Mouse (Mus musculus) liver, embryonic 14.5 days (tissue): ENCODE measurements at regions not wholly inside any gene's neighbourhood (a gene's known extent, or its start where the extent isn't known, plus 50 kb on each side); places are given as distances from the start of the nearest gene placed in this dataset.

ENCODE experiments used
- ATAC-seq: fragments of 200-750 bp; cut with Nextera tagmentation; 2 replicates; pipeline ENCODE4 v1.8.0; 2017; ENCODE audit warnings: moderate number of reproducible peaks, mild to moderate bottlenecking, moderate library complexity; ENCODE audit not compliant: insufficient read depth
- DNase-seq, 3 experiments: peaks; one replicate each; pipeline ENCODE4 v3.0.0-alpha.2; 2012 to 2013; ENCODE audit warnings: low read depth in 3 of 3, low spot score in 3 of 3
- H3K27ac ChIP-seq: fragments of 300-500 bp; sonication (generic); 2 replicates; pipeline ENCODE4 v1.5.1; 2014; ENCODE audit warnings: moderate library complexity, mild to moderate bottlenecking, control low read depth, inconsistent platforms
- H3K27me3 ChIP-seq: fragments of 300-500 bp; sonication (generic); 2 replicates; pipeline ENCODE4 v1.6.1; 2014; ENCODE audit warnings: mild to moderate bottlenecking, low read length, moderate library complexity; ENCODE audit not compliant: control insufficient read depth, insufficient read depth
- H3K36me3 ChIP-seq: fragments of 300-500 bp; sonication (generic); replicated peaks from 2 replicates; pipeline ENCODE4 v1.6.1; 2014; ENCODE audit warnings: low read depth; ENCODE audit not compliant: control insufficient read depth, insufficient read depth
- H3K4me1 ChIP-seq, 2 experiments: fragments of 200-500 bp in 1 of 2; fragments of 300-500 bp in 1 of 2; sonication (generic) in 1 of 2; replicated peaks; 2 replicates each; pipeline ENCODE4 v1.6.1; 2012 to 2014; ENCODE audit warnings: antibody characterized with exemption in 1 of 2, inconsistent platforms in 1 of 2, low read length in 1 of 2; ENCODE audit not compliant: control insufficient read depth in 2 of 2, insufficient read depth in 2 of 2
- H3K4me2 ChIP-seq: fragments of 300-500 bp; sonication (generic); 2 replicates; pipeline ENCODE4 v1.6.1; 2014; ENCODE audit warnings: low read depth, mild to moderate bottlenecking, control low read depth, moderate library complexity
- H3K4me3 ChIP-seq, 2 experiments: fragments of 200-500 bp in 1 of 2; fragments of 300-500 bp in 1 of 2; sonication (generic) in 1 of 2; 2 replicates each; pipeline ENCODE4 v1.5.1; 2012 to 2014; ENCODE audit warnings: low read depth in 2 of 2, low read length in 2 of 2, mild to moderate bottlenecking in 2 of 2, control low read depth in 1 of 2, inconsistent platforms in 1 of 2, moderate library complexity in 1 of 2; ENCODE audit not compliant: insufficient read depth in 1 of 2
- H3K9ac ChIP-seq: fragments of 300-500 bp; sonication (generic); replicated peaks from 2 replicates; pipeline ENCODE4 v1.6.1; 2014; ENCODE audit warnings: mild to moderate bottlenecking, control low read depth, moderate library complexity
- H3K9me3 ChIP-seq: fragments of 300-500 bp; sonication (generic); 2 replicates; pipeline ENCODE4 v1.6.1; 2016; ENCODE audit warnings: low read length, mixed read lengths; ENCODE audit not compliant: control insufficient read depth
- CTCF ChIP-seq: IDR thresholded peaks from 2 replicates; pipeline ENCODE4 v1.5.1; 2016; ENCODE audit warnings: antibody characterized with exemption, low read depth, control low read depth
- EP300 ChIP-seq: IDR thresholded peaks from 2 replicates; pipeline ENCODE4 v1.6.1; 2016; ENCODE audit warnings: antibody characterized with exemption, low read depth
- WGBS: fragments of 180-500 bp; shearing (Covaris S2); extraction: QIAGEN DNeasy Blood & Tissue Kit; methylation state at CpG from one replicate; pipeline ENCODE4 v1.1.7; 2014; ENCODE audit not compliant: insufficient replicate concordance; 5-methylcytosine and 5-hydroxymethylcytosine counted together

DNA sequence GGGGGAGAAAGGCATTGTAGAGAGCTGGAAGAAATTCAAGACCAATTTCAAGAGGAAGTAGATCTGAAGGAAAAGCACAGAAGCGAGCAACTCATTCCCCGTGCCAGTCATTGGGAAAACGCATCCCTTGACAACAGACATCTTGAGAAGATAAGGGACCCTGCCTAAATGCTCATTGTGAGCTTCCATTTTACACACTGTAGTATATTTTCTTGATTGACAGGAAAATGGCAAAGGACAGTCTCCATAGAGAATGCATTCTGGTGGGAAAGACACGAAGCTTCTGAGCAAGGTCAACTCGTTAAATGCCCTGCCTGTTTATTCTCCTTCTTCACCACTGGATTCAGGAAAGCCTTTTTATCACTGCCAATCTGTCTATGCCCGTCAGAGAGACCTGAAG lies 424.1 kb upstream of the Vwc2 start:
- Histone ChIP-seq H3K4me3 (no peak overlapping the region), H3K9ac (no peak overlapping the region), H3K27ac (no peak overlapping the region), H3K4me1 (no peaks in the 10 kb centered on the region), H3K4me2 (no peak overlapping the region), H3K9me3 (no peaks in the 10 kb centered on the region), H3K36me3 (no peaks in the 10 kb centered on the region), H3K27me3 (no peaks in the 10 kb centered on the region)
- 53% methylated on average over 6 of the region's 6 CpGs for WGBS
- ATAC-seq (no peak), DNase-seq (no peak)
- TF ChIP-seq EP300, result no peak
- no peak for TF ChIP-seq CTCF

DNA sequence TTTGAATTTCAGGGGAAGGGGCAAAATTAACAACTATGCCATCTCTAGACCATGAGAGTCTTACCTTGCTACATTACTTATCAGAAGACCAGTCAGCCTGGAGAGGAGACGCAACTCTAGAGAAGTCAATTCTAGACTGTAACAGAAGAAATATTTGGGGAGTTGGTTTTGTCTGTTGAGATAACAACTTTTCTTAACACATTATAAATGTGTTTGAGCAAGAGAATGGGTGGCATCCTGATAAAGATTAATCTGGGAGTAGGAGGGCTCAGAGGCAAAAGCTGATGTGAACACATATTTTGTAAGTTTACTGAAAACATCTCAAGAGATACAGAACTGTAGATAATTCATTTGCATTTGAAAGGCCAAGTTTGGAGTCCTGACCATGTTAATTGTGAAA lies 389.0 kb upstream of the Vwc2 start:
- DNase-seq (no peak), ATAC-seq (no peak)
- WGBS, result 63% methylated on average over 1 of the region's 1 CpGs
- no peaks in the 10 kb centered on the region for H3K36me3 ChIP-seq
- H3K4me1 ChIP-seq, result 0 out of 4 replicates have a peak, but pooled peaks cover 0 to 1% of the 10 kb centered on the region in 2 experiments
- TF ChIP-seq CTCF (no peak), EP300 (no peak)
- H3K4me2 ChIP-seq, result no peak overlapping the region
- H3K9me3 ChIP-seq, result no peaks in the 10 kb centered on the region
- H3K9ac ChIP-seq, result no peak overlapping the region
- no peaks in the 10 kb centered on the region for H3K27me3 ChIP-seq
- H3K4me3 ChIP-seq, result no peak overlapping the region
- H3K27ac ChIP-seq, result no peak overlapping the region

DNA sequence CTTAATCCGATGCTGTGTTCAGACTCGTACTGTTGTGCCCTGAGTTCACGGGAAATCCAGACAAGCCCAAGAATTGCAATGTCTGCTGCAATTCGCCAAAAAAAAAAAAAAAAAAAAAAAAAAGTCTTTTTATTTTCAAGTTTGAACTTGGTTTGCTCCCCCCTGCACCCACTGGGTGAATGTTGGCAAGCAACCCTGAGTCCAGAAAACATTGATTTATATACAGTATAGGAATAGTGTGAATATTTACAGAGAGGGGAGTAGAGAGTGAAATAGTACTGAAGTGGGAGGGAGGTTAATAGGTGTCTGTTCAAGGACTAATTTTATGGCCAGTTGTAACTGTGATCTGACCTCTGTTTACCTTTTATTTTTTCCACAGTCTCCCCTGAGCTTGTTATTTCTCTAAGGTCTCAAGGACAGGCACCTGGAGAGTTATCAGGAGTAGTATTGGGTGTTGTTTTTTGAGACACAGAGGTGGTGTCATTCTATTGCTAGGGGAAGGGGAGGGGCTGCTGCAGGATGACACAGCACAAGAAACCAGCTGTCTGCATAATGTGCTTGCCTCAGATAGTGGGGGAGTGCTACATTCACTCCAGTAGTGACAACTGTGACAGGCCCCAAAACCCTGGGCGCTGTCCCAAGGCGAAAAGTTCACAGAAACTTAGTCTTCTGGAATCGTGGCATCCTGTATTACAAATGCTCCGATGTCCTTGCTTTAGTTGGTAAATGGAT lies 385.0 kb upstream of the Vwc2 start:
- DNase-seq (peak; percentile 24 to 45 (median 31)), ATAC-seq (peak; percentile 99)
- TF ChIP-seq CTCF (no peak), EP300 (peak; percentile 61)
- Histone ChIP-seq H3K36me3 (no peaks in the 10 kb centered on the region), H3K9ac (no peak overlapping the region), H3K4me2 (no peak overlapping the region), H3K27ac (peak overlapping the region; percentile 50), H3K9me3 (no peaks in the 10 kb centered on the region), H3K4me3 (no peak overlapping the region), H3K27me3 (no peaks in the 10 kb centered on the region), H3K4me1 (0 out of 4 replicates have a peak, but pooled peaks cover 0 to 2% of the 10 kb centered on the region in 2 experiments)
- WGBS, result 56% methylated on average over 8 of the region's 8 CpGs
